Mouse (Mus musculus) testis, adult 2 months (tissue): ENCODE data around the gene Klhdc8b. TPM values are rescaled to one million over a fixed set of nuclear protein-coding genes. Genes with fewer than 3 reads are reported as not detected.

Experiments used
- H3K27ac ChIP-seq: fragments of 200-500 bp; 2 replicates; pipeline ENCODE4 v1.5.1; 2012; ENCODE audit warnings: low read depth, low read length; ENCODE audit not compliant: control insufficient read depth, insufficient read depth
- H3K27me3 ChIP-seq: fragments of 200-500 bp; 2 replicates; pipeline ENCODE4 v1.6.1; 2012; ENCODE audit warnings: mild to moderate bottlenecking, low read length, moderate library complexity; ENCODE audit not compliant: control insufficient read depth, insufficient read depth
- H3K36me3 ChIP-seq: fragments of 200-500 bp; 2 replicates; pipeline ENCODE4 v1.6.1; 2012; ENCODE audit warnings: mild to moderate bottlenecking, low read length; ENCODE audit not compliant: control insufficient read depth, insufficient read depth
- H3K4me1 ChIP-seq: fragments of 200-500 bp; 2 replicates; pipeline ENCODE4 v1.6.1; 2012; ENCODE audit warnings: low read length; ENCODE audit not compliant: control insufficient read depth, insufficient read depth
- H3K4me3 ChIP-seq: fragments of 200-500 bp; 2 replicates; pipeline ENCODE4 v1.5.1; 2012; ENCODE audit warnings: low read depth, mild to moderate bottlenecking, low read length, moderate library complexity, mixed read lengths; ENCODE audit not compliant: control insufficient read depth
- CTCF ChIP-seq: fragments of 200-500 bp; IDR thresholded peaks from 2 replicates; pipeline ENCODE4 v1.5.1; 2012; ENCODE audit warnings: low read depth, mild to moderate bottlenecking, inconsistent platforms, low read length, moderate library complexity; ENCODE audit not compliant: control insufficient read depth, insufficient read depth, insufficient replicate concordance
- POLR2A ChIP-seq: fragments of 200-500 bp; IDR thresholded peaks from 2 replicates; pipeline ENCODE4 v1.6.1; 2012; ENCODE audit warnings: low read depth, mild to moderate bottlenecking, inconsistent platforms, low read length, moderate library complexity; ENCODE audit not compliant: control insufficient read depth
- polyA plus RNA-seq: library from polyadenylated mRNA; depleted of rRNA; stranded (reverse); fragments of >200 nt; gene quantifications from 2 replicates; pipeline ENCODE4 v1.2.3, GENCODE M21; 2012

Gene Klhdc8b
- polyA plus RNA-seq, 1 experiment: 18.7 TPM

- Histone ChIP-seq H3K4me3 (no peak overlapping the region), H3K27ac (no peak overlapping the region), H3K36me3 (no peaks in the 10 kb centered on the region), H3K4me1 (peaks cover 21% of the 10 kb centered on the region), H3K27me3 (no peaks in the 10 kb centered on the region)
- no peak for TF ChIP-seq CTCF
- TF ChIP-seq POLR2A: no peak
Observed at GRCm38 (mm10) chr9:108466219-108466618, 4.8 kb upstream of the Klhdc8b start.

- H3K27ac ChIP-seq: peak overlapping the region; percentile 23; the same call in 1 of the 2 replicates
- H3K27me3 ChIP-seq: no peaks in the 10 kb centered on the region
- H3K36me3 ChIP-seq: no peaks in the 10 kb centered on the region
- TF ChIP-seq POLR2A (no peak), CTCF (no peak)
- H3K4me1 ChIP-seq: peaks cover 20% of the 10 kb centered on the region
- H3K4me3 ChIP-seq: no peak overlapping the region
Observed at GRCm38 (mm10) chr9:108463713-108464112, 2.3 kb upstream of the Klhdc8b start.

- TF ChIP-seq CTCF: no peak
- peak; percentile 59; the same call in 1 of the 2 replicates for TF ChIP-seq POLR2A
- Histone ChIP-seq H3K36me3 (no peaks in the 10 kb centered on the region), H3K4me1 (peaks cover 20% of the 10 kb centered on the region), H3K27me3 (no peaks in the 10 kb centered on the region), H3K4me3 (no peak overlapping the region), H3K27ac (peak overlapping the region; percentile 84)
Observed at GRCm38 (mm10) chr9:108462192-108462591, 811 bp upstream of the Klhdc8b start.

- TF ChIP-seq POLR2A (no peak), CTCF (no peak)
- H3K27ac ChIP-seq: peak overlapping the region; percentile 84
- H3K4me3 ChIP-seq: peak overlapping the region; percentile 90
- peaks cover 20% of the 10 kb centered on the region for H3K4me1 ChIP-seq
- H3K36me3 ChIP-seq: no peaks in the 10 kb centered on the region
- H3K27me3 ChIP-seq: no peaks in the 10 kb centered on the region
Observed at GRCm38 (mm10) chr9:108461675-108462074, 294 bp upstream of the Klhdc8b start.

GRCm38 (mm10) chr9:108460319-108461178, 832 bp downstream of the Klhdc8b start, which contains the start of gene Ccdc71:
Ccdc71 (plus strand) TSS chr9:108460527.
- H3K27me3 ChIP-seq: no peaks in the 10 kb centered on the region
- peak within 1 kb of the TSS; percentile 84 for H3K27ac ChIP-seq
- peaks cover 20% of the 10 kb centered on the region for H3K4me1 ChIP-seq
- H3K4me3 ChIP-seq: peak within 1 kb of the TSS; percentile 90
- H3K36me3 ChIP-seq: no peaks in the 10 kb centered on the region
- peak; percentile 81 for TF ChIP-seq POLR2A
- TF ChIP-seq CTCF: no peak

- no peaks in the 10 kb centered on the region for H3K27me3 ChIP-seq
- no peaks in the 10 kb centered on the region for H3K36me3 ChIP-seq
- H3K4me1 ChIP-seq: peaks cover 20% of the 10 kb centered on the region
- peak overlapping the region; percentile 16; the same call in 1 of the 2 replicates for H3K27ac ChIP-seq
- peak overlapping the region; percentile 90 for H3K4me3 ChIP-seq
- no peak for TF ChIP-seq CTCF
Observed at GRCm38 (mm10) chr9:108459939-108460318, 1.5 kb downstream of the Klhdc8b start.

GRCm38 (mm10) chr9:108456953-108457352, 4.4 kb downstream of the Klhdc8b start:
- H3K36me3 ChIP-seq: no peaks in the 10 kb centered on the region
- H3K27me3 ChIP-seq: no peaks in the 10 kb centered on the region
- TF ChIP-seq POLR2A (no peak), CTCF (no peak)
- no peak overlapping the region for H3K4me3 ChIP-seq
- peaks cover 15% of the 10 kb centered on the region for H3K4me1 ChIP-seq
- H3K27ac ChIP-seq: no peak overlapping the region
